Mouse (Mus musculus) gastrocnemius, postnatal 4 days (tissue): ENCODE data around the gene Hprt. TPM values are rescaled to one million over a fixed set of nuclear protein-coding genes. Genes with fewer than 3 reads are reported as not detected.
A peak's percentile ranks its signal among the peaks of the same experiment; 100 is the strongest.

Experiments used
- DNase-seq, 2 experiments: peaks; one replicate each; pipeline ENCODE4 v3.0.0; 2021 to 2022; ENCODE audit warnings: low spot score in 2 of 2, mixed read lengths in 2 of 2
- total RNA-seq, 2 experiments: library from RNA; stranded (reverse); gene quantifications; 2 replicates each; pipeline ENCODE4 v1.2.3; 2021

The Hprt gene
- total RNA-seq, 2 experiments from 2014 or later = 50.9 to 69.7 TPM

DNA sequence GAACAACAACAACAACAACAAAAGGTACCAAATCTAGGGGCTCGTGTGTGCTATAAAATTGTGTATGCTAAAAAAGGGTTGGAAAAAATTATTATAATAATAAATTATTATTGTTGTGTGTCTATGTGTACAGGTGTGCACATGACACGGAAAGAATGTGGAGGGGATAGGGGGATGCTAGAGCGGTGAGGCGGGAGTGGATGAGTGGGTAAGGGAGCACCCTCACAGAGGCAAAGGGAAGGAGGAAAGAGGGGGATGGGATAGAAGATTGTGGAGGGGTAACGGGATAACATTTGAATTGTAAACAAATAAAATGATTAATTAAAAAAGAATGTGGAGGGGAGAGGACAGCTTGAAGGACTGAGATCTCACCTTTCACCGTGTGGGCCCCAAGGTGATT, 52.2 kb downstream of the Hprt start:
- no peak for DNase-seq

GRCm38 (mm10) chrX:53041006-53041405, 53.1 kb downstream of the Hprt start:
- no peak for DNase-seq

GRCm38 (mm10) chrX:53045187-53045903, 57.4 kb downstream of the Hprt start:
- DNase-seq = peak in 1 of 2 experiments; percentile 11

DNA sequence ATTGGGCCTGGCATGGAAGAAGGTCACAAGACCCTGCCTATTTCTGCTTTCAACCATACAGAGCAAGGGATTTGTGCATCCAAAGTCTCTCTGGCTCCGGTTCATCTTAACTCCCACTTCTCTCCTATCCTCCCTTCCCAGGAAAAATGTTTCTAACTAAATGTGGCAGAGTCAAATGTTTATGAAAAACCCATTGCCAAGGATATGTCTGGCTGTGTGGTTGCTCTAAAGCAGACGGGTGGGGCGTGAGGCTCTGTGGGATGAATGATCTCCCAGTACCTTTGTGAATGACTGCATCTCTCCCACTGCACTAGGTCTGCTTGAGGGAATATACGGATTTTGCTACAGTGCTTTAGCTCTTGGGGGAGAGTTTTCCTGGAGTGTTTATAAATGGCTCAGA, 58.1 kb downstream of the Hprt start:
- no peak for DNase-seq

- DNase-seq = no peak
Observed at GRCm38 (mm10) chrX:53046911-53047310, 59.0 kb downstream of the Hprt start.

DNA sequence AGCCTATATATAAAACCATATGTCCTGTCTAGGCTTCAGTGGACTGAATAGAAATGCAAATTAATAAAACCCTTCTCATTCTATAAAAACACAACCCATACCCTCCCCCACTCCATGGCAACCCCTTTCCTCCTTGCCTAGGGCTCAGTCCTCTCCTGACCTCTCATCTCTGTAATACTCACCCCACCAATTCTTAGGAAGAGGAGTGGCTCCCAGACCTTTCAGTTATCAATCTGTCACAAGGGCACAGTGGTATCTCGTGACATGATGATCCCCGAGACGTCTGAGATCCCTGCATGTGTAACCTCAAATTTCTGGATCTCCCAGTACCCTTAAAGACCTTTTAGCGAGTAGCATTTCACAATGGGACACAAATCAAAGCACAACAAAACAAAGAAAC, 61.3 kb downstream of the Hprt start:
- no peak for DNase-seq

- DNase-seq = no peak
Observed at GRCm38 (mm10) chrX:53050353-53050752, 62.4 kb downstream of the Hprt start.

- peak; percentile 66 to 73 for DNase-seq
Observed at GRCm38 (mm10) chrX:53052652-53053500, 64.9 kb downstream of the Hprt start.

GRCm38 (mm10) chrX:53053885-53054284, 65.9 kb downstream of the Hprt start:
- DNase-seq = peak in 1 of 2 experiments; percentile 9

GRCm38 (mm10) chrX:53055771-53056170, 67.8 kb downstream of the Hprt start:
- peak in 1 of 2 experiments; percentile 24 for DNase-seq

DNA sequence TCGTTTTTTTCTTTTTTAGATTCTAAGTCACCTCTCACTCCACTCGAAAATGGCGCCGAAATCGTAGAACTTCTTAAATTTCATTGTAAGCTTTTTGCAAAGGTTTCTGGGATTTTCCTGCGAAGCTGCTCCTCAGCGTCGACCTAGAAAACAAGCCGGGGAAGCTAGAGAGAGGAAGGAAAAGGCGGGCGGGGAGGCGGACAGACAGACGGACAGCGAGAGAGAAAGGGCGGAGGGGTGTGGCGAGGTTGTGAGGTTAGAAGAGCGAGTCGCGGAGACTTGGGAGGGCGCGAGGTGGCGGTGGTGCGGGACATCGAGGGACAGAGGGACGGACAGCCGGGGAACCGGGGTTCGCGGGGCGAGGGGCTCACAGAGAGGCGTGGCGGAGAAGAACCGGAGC, 68.7 kb downstream of the Hprt start:
- DNase-seq = peak in 1 of 2 experiments; percentile 23

DNA sequence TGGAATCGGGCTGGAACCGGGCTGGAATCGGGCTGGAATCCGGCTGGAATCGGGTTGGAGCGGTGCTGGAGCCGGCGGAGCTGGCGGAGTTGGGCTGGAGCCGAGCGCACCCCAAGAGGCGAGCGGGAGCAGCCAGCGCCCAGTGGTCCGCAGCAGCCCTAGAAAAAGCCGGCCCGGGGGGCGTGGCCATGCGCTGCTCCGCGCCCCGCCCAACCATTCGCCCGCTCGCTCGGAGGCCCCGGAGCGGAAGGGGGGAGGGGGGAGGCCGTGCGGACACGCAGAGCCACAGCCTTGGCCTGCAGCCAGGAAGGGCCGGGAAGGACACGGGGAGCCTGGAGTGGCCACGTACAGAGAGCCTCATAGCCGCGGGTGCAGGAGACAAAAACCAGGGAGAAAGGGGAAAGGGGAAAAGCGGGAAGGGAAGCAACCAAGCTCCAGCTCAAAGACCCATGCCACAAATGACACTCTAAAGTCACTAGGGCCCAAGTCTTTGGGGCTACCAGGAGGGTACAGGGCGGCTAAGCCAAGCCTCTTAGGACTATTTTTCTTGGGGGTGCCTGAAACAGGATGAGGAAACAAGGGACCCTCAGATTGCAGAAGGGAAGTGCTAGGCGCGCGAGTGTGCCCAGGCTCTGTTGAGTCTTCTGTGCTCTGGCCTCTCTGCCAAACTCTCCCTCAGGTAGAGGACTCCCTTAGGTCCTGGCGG, 69.3 kb downstream of the Hprt start:
- DNase-seq = peak; percentile 96 to 97

DNA sequence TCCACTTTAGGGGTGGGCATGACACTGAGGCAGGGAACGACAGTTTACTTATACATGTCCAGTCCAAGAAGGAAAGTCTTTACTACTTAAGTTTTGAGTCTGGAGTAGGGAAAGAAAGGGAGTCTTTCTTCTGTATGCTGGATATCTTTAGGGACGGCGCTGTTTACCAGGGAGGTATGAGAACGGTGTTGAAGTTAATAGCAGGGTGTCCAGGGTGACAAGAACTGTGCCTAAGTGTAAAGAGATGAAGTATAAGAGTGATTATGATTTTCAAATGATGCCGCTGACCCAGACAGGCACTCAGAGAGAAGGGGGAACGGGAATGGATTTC, 69.8 kb downstream of the Hprt start:
- no peak for DNase-seq

DNA sequence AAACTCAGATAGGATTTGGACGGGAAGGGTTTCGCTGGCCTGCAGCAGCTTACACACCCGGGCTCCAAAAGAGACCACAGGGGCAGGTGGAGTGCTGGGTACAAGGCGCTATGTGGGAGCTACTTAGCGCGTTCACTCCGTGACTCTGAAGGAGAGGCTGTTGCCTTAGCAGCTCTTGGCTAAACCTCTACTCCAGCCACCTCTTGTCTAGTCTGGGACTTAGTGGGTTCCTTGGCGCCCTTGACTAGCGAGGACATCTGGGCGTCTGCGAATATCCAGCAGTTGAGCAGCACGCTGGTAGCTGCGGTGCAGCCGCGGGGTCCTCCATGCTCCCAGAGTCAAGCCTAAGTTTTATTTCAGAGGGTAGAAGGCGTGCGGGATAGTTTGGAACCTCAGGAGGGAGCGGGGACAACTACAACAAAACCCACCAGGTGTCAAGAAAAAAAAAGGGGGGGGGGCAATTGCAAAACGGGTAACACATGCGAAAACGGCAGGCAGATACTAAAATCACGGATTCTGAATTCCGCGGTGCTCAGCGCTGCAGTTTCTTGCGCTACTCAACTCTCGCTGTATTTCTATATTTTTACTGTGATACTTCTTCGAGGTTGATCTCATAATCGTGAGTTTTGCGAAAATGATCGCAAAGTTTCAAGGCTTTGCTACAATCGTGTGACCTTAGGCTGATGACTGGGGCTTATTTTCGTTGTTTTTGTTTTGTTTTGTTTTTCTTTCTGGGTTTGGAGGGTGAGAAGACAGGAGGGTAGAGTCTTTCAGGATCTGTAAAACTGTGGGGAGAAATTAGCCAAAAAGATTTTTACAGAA, 70.7 kb downstream of the Hprt start:
- DNase-seq = peak in 1 of 2 experiments; percentile 15

DNA sequence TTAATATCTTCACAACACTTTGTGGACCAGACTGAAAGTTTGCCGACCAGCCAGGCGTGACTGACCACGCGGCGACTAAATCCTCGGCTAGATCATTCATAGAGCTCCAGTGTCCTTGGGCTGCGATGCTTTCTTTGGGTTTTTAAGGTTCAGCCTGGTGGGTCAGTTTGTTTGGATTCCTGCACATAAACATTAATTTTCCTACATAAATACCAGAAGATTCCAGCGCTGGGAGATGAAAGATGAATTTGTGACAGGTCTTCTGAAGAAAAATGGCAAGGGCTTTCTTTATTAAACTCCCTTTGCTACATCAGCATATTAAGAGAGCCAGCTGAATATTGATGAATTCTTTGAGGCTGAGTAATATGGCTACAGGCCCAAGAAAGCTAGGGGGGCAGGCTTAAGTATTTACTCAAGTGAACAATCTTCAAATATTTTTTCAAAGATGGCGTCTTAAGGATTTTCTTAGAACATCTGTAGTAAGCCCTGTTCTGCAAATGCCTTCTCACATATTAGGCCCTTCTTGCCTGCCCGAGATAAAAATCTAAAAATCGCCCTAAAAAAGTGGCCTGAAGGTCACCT, 71.6 kb downstream of the Hprt start:
- peak in 1 of 2 experiments; percentile 8 for DNase-seq

DNA sequence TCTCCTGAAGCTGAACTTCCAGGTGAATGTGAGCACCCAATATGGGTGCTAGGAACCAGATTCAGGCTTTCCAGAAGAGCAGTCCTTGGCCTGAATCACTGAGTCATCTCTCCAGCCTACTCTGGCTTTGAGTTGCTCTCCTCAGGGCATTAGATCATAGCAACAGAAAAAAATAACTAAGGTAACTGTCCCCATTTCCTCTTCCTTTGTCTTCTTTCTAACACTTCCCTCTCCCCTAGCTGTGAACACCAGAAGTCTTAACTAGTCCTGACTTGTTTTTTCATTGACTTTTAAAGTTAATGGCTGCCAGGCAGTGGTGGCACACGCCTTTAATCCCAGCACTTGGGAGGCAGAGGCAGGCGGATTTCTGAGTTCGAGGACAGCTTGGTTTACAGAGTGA, 76.5 kb downstream of the Hprt start:
- DNase-seq = no peak
